Mouse (Mus musculus): ENCODE data around the gene Babam2. TPM values are rescaled to one million over a fixed set of nuclear protein-coding genes. Genes with fewer than 3 reads are reported as not detected.

Babam2 gene
- polyA plus RNA-seq, 1 experiment, result 25.9 TPM

- no peak overlapping the region for H3K27ac ChIP-seq (ENCODE audit: control insufficient read depth, insufficient read depth, low read depth, low read length, poor library complexity)
- 33% methylated on average over 4 of the region's 4 CpGs for WGBS
- H3K4me1 ChIP-seq (ENCODE audit: control insufficient read depth, insufficient read depth, low read length), result no peaks in the 10 kb centered on the region; the same call in none of the 2 replicates
- TF ChIP-seq CTCF (IDR thresholded peaks at IDR 0.05; ENCODE audit: control insufficient read depth, insufficient read depth, low read length), result no peak
- no peak for TF ChIP-seq POLR2A (IDR thresholded peaks at IDR 0.05; ENCODE audit: borderline replicate concordance, control insufficient read depth, low read depth, low read length)
- H3K4me3 ChIP-seq (replicated peaks; ENCODE audit: control insufficient read depth, low read depth, low read length), result no peak overlapping the region
Measured at GRCm38 (mm10) chr5:31814068-31814467, 116.6 kb downstream of the Babam2 start.

GRCm38 (mm10) chr5:31815129-31815528 lies 117.6 kb downstream of the Babam2 start:
- no peak for TF ChIP-seq POLR2A (IDR thresholded peaks at IDR 0.05; ENCODE audit: borderline replicate concordance, control insufficient read depth, low read depth, low read length)
- no peak for TF ChIP-seq CTCF (IDR thresholded peaks at IDR 0.05; ENCODE audit: control insufficient read depth, insufficient read depth, low read length)
- 83% methylated on average over 7 of the region's 7 CpGs for WGBS
- no peak overlapping the region for H3K4me3 ChIP-seq (replicated peaks; ENCODE audit: control insufficient read depth, low read depth, low read length)
- no peaks in the 10 kb centered on the region; the same call in none of the 2 replicates for H3K4me1 ChIP-seq (ENCODE audit: control insufficient read depth, insufficient read depth, low read length)
- H3K27ac ChIP-seq (ENCODE audit: control insufficient read depth, insufficient read depth, low read depth, low read length, poor library complexity), result no peak overlapping the region

- Histone ChIP-seq H3K4me1 (ENCODE audit: control insufficient read depth, insufficient read depth, low read length) (no peaks in the 10 kb centered on the region; the same call in none of the 2 replicates), H3K4me3 (replicated peaks; ENCODE audit: control insufficient read depth, low read depth, low read length) (no peak overlapping the region), H3K27ac (ENCODE audit: control insufficient read depth, insufficient read depth, low read depth, low read length, poor library complexity) (no peak overlapping the region)
- 90% methylated on average over 1 of the region's 1 CpGs for WGBS
- TF ChIP-seq POLR2A (IDR thresholded peaks at IDR 0.05; ENCODE audit: borderline replicate concordance, control insufficient read depth, low read depth, low read length) (no peak), CTCF (IDR thresholded peaks at IDR 0.05; ENCODE audit: control insufficient read depth, insufficient read depth, low read length) (no peak)
Measured at GRCm38 (mm10) chr5:31816082-31816481, 118.6 kb downstream of the Babam2 start.

GRCm38 (mm10) chr5:31820801-31821200 lies 123.3 kb downstream of the Babam2 start:
- Histone ChIP-seq H3K4me1 (ENCODE audit: control insufficient read depth, insufficient read depth, low read length) (no peaks in the 10 kb centered on the region), H3K27ac (ENCODE audit: control insufficient read depth, insufficient read depth, low read depth, low read length, poor library complexity) (no peak overlapping the region), H3K4me3 (replicated peaks; ENCODE audit: control insufficient read depth, low read depth, low read length) (no peak overlapping the region)
- TF ChIP-seq CTCF (IDR thresholded peaks at IDR 0.05; ENCODE audit: control insufficient read depth, insufficient read depth, low read length) (no peak), POLR2A (IDR thresholded peaks at IDR 0.05; ENCODE audit: borderline replicate concordance, control insufficient read depth, low read depth, low read length) (no peak)
- 79% methylated on average over 3 of the region's 3 CpGs for WGBS

GRCm38 (mm10) chr5:31821204-31821603 lies 123.7 kb downstream of the Babam2 start:
- 39% methylated on average over 1 of the region's 1 CpGs for WGBS
- Histone ChIP-seq H3K4me1 (ENCODE audit: control insufficient read depth, insufficient read depth, low read length) (no peaks in the 10 kb centered on the region), H3K27ac (ENCODE audit: control insufficient read depth, insufficient read depth, low read depth, low read length, poor library complexity) (no peak overlapping the region), H3K4me3 (replicated peaks; ENCODE audit: control insufficient read depth, low read depth, low read length) (no peak overlapping the region)
- TF ChIP-seq POLR2A (IDR thresholded peaks at IDR 0.05; ENCODE audit: borderline replicate concordance, control insufficient read depth, low read depth, low read length) (no peak), CTCF (IDR thresholded peaks at IDR 0.05; ENCODE audit: control insufficient read depth, insufficient read depth, low read length) (no peak)

GRCm38 (mm10) chr5:31823673-31824072 lies 126.2 kb downstream of the Babam2 start:
- WGBS, result 81% methylated on average over 3 of the region's 3 CpGs
- no peak overlapping the region for H3K4me3 ChIP-seq (replicated peaks; ENCODE audit: control insufficient read depth, low read depth, low read length)
- no peaks in the 10 kb centered on the region for H3K4me1 ChIP-seq (ENCODE audit: control insufficient read depth, insufficient read depth, low read length)
- no peak overlapping the region for H3K27ac ChIP-seq (ENCODE audit: control insufficient read depth, insufficient read depth, low read depth, low read length, poor library complexity)
- TF ChIP-seq POLR2A (IDR thresholded peaks at IDR 0.05; ENCODE audit: borderline replicate concordance, control insufficient read depth, low read depth, low read length), result no peak
- TF ChIP-seq CTCF (IDR thresholded peaks at IDR 0.05; ENCODE audit: control insufficient read depth, insufficient read depth, low read length), result no peak

GRCm38 (mm10) chr5:31824126-31824525 lies 126.6 kb downstream of the Babam2 start:
- Histone ChIP-seq H3K4me3 (replicated peaks; ENCODE audit: control insufficient read depth, low read depth, low read length) (no peak overlapping the region), H3K27ac (ENCODE audit: control insufficient read depth, insufficient read depth, low read depth, low read length, poor library complexity) (no peak overlapping the region), H3K4me1 (ENCODE audit: control insufficient read depth, insufficient read depth, low read length) (no peaks in the 10 kb centered on the region)
- 84% methylated on average over 2 of the region's 2 CpGs for WGBS
- no peak for TF ChIP-seq POLR2A (IDR thresholded peaks at IDR 0.05; ENCODE audit: borderline replicate concordance, control insufficient read depth, low read depth, low read length)
- TF ChIP-seq CTCF (IDR thresholded peaks at IDR 0.05; ENCODE audit: control insufficient read depth, insufficient read depth, low read length), result no peak

- WGBS, result 80% methylated on average over 5 of the region's 5 CpGs
- H3K4me1 ChIP-seq (ENCODE audit: control insufficient read depth, insufficient read depth, low read length), result peaks cover 1% of the 10 kb centered on the region
- H3K4me3 ChIP-seq (replicated peaks; ENCODE audit: control insufficient read depth, low read depth, low read length), result no peak overlapping the region
- TF ChIP-seq POLR2A (IDR thresholded peaks at IDR 0.05; ENCODE audit: borderline replicate concordance, control insufficient read depth, low read depth, low read length) (no peak), CTCF (IDR thresholded peaks at IDR 0.05; ENCODE audit: control insufficient read depth, insufficient read depth, low read length) (no peak)
- no peak overlapping the region for H3K27ac ChIP-seq (ENCODE audit: control insufficient read depth, insufficient read depth, low read depth, low read length, poor library complexity)
Measured at GRCm38 (mm10) chr5:31827304-31827703, 129.8 kb downstream of the Babam2 start.

GRCm38 (mm10) chr5:31827896-31828295 lies 130.4 kb downstream of the Babam2 start:
- TF ChIP-seq POLR2A (IDR thresholded peaks at IDR 0.05; ENCODE audit: borderline replicate concordance, control insufficient read depth, low read depth, low read length) (no peak), CTCF (IDR thresholded peaks at IDR 0.05; ENCODE audit: control insufficient read depth, insufficient read depth, low read length) (no peak)
- H3K4me3 ChIP-seq (replicated peaks; ENCODE audit: control insufficient read depth, low read depth, low read length), result no peak overlapping the region
- H3K27ac ChIP-seq (ENCODE audit: control insufficient read depth, insufficient read depth, low read depth, low read length, poor library complexity), result no peak overlapping the region
- 81% methylated on average over 5 of the region's 5 CpGs for WGBS
- peaks cover 1% of the 10 kb centered on the region for H3K4me1 ChIP-seq (ENCODE audit: control insufficient read depth, insufficient read depth, low read length)

Data from bone marrow, adult 2 months (tissue).